Comparison of ENCODE assay signal across 9 mouse cellular contexts in the genomic region with DNA sequence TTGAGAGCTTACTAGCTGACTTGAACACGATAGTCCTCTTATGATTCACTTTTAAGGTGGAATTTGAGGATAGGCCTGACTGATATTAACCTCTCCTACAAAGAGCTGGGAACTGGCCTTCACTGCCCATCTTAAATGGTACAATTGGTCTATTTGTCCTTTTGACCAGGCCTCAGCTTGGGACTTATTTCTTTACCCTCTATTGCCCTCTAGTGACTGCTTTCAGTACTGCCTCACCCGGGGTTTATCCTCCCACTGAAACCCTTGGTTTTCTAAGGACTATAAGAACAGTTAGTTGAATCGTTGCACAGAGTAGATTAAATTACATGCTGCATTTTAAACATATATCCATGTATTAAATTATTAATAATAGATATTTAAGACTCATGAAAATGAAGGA. TPM values are rescaled to one million over a fixed set of nuclear protein-coding genes. Genes with fewer than 3 reads are reported as not detected.
A peak's percentile ranks its signal among the peaks of the same experiment; 100 is the strongest.
DNase-seq lines count a peak whose midpoint lies in the region; ATAC-seq lines count a peak whose summit lies in the region.
"Had no signal": no experiment of that assay in that cellular context is flagged by ENCODE, and none has a peak within 500 bp of the region (broad histone marks: within the 10 kb centered on the region; RNA-seq: fewer than 3 reads in every experiment).

No protein-coding gene starts in this region.

- no peak overlapping the region for H3K9ac ChIP-seq in intestine, embryonic 14.5 days (ENCODE audit: low read length)
- H3K9ac ChIP-seq in midbrain, embryonic 11.5 days (ENCODE audit: low read length), result no peak overlapping the region
- H3K9ac ChIP-seq: limb, embryonic 15.5 days had no signal

- no peaks in the 10 kb centered on the region for H3K27me3 ChIP-seq in intestine, embryonic 14.5 days (replicated peaks; ENCODE audit: control insufficient read depth, insufficient read depth, low read length)
- H3K27me3 ChIP-seq in midbrain, embryonic 11.5 days (ENCODE audit: control insufficient read depth, insufficient read depth, low read length), result no peaks in the 10 kb centered on the region
- H3K27me3 ChIP-seq: limb, embryonic 15.5 days had no signal

- H3K9me3 ChIP-seq in intestine, embryonic 14.5 days (ENCODE audit: control insufficient read depth, low read length), result no peaks in the 10 kb centered on the region
- no peaks in the 10 kb centered on the region for H3K9me3 ChIP-seq in midbrain, embryonic 11.5 days (ENCODE audit: control insufficient read depth, low read length)
- H3K9me3 ChIP-seq: limb, embryonic 15.5 days had no signal

- intact Hi-C loops in heart, postnatal 25 days (cut with DNase I), result loop anchor here (2.0 to 5.0 kb wide), 3 partner anchors 391 to 554 kb away; no protein-coding TSS in a partner anchor

- DNase-seq in heart, adult 18-20 months, result peak; percentile 50 to 90
- DNase-seq in heart, postnatal 25 days (ENCODE audit: low spot score), result no peak
- DNase-seq in cerebellum, adult 9-11 months, result peak; percentile 23
- peak; percentile 79 to 85 for DNase-seq in frontal cortex, postnatal 36 days (ENCODE audit: low spot score in 2 of 2)
- DNase-seq in intestine, embryonic 14.5 days (ENCODE audit: low spot score), result peak; percentile 91
- DNase-seq in left cerebral cortex, adult 18-20 months (ENCODE audit: low spot score in 2 of 2), result peak; percentile 61 to 81
- DNase-seq in midbrain, embryonic 11.5 days (ENCODE audit: low spot score, missing footprints), result peak; percentile 97
- peak; percentile 22 to 68 for DNase-seq in spleen, postnatal 10 days (ENCODE audit: low spot score in 2 of 2)

- no peaks in the 10 kb centered on the region for H3K36me3 ChIP-seq in intestine, embryonic 14.5 days (ENCODE audit: control insufficient read depth, insufficient read depth, low read length)
- H3K36me3 ChIP-seq in midbrain, embryonic 11.5 days (ENCODE audit: control insufficient read depth, insufficient read depth, low read length), result no peaks in the 10 kb centered on the region
- H3K36me3 ChIP-seq: limb, embryonic 15.5 days had no signal

- H3K27ac ChIP-seq in intestine, embryonic 14.5 days (ENCODE audit: low read depth), result no peak overlapping the region
- H3K27ac ChIP-seq in midbrain, embryonic 11.5 days (ENCODE audit: low read depth, low read length), result no peak overlapping the region
- H3K27ac ChIP-seq: limb, embryonic 15.5 days had no signal

- ATAC-seq in intestine, embryonic 14.5 days (replicated peaks; ENCODE audit: low FRiP score, low TSS enrichment, low read depth), result no peak
- peak; percentile 83 for ATAC-seq in midbrain, embryonic 11.5 days (ENCODE audit: low FRiP score)

- WGBS in intestine, embryonic 14.5 days, result 32% methylated on average over 3 of the region's 3 CpGs
- 32% methylated on average over 3 of the region's 3 CpGs for WGBS in midbrain, embryonic 11.5 days

- H3K4me3 ChIP-seq in intestine, embryonic 14.5 days (ENCODE audit: low read depth, low read length), result no peak overlapping the region
- no peak overlapping the region for H3K4me3 ChIP-seq in midbrain, embryonic 11.5 days (ENCODE audit: low read depth, low read length)
- H3K4me3 ChIP-seq: limb, embryonic 15.5 days had no signal

- no peaks in the 10 kb centered on the region for H3K4me1 ChIP-seq in intestine, embryonic 14.5 days (replicated peaks; ENCODE audit: control insufficient read depth, insufficient read depth, low read length)
- no peaks in the 10 kb centered on the region for H3K4me1 ChIP-seq in midbrain, embryonic 11.5 days (ENCODE audit: control insufficient read depth, insufficient read depth, low read length)

- H3K4me2 ChIP-seq in intestine, embryonic 14.5 days (ENCODE audit: low read length), result no peak overlapping the region
- H3K4me2 ChIP-seq in midbrain, embryonic 11.5 days, result no peak overlapping the region
- H3K4me2 ChIP-seq: limb, embryonic 15.5 days had no signal

RNA-seq across cellular contexts. Expression of a gene that starts 39.4 kb away (rescaled TPM):
- total RNA-seq in heart, adult 18-20 months (2021), result under 1 TPM; 0.39 to 0.40 TPM
- under 1 TPM; 0.56 to 0.60 TPM for total RNA-seq in heart, postnatal 25 days (2021)
- 1.3 and 1.5 TPM in 2 replicates for polyA plus RNA-seq in intestine, embryonic 14.5 days (2014; fragmentation: Nextera tagmentation; extraction: Ambion mirVana)
- 1 to 10 TPM; 2.9 to 3.3 TPM for total RNA-seq in left cerebral cortex, adult 18-20 months (2021)
- polyA plus RNA-seq in midbrain, embryonic 11.5 days (2014; fragmentation: Nextera tagmentation; extraction: Ambion mirVana), result 0.20 and 0.28 TPM in 2 replicates
